Mouse (Mus musculus) monocyte, adult 2 months (primary cell): ENCODE results near the gene Dsp.

ENCODE experiments used
- DNase-seq, 2 experiments: peaks; one replicate each; pipeline ENCODE4 v3.0.0; 2022; ENCODE audit warnings: low spot score in 2 of 2, low read depth in 1 of 2

Gene Dsp

GRCm38 (mm10) chr13:38170707-38171144 lies 19.6 kb downstream of the Dsp start:
- no peak for DNase-seq

GRCm38 (mm10) chr13:38193406-38193805 lies 42.3 kb downstream of the Dsp start:
- DNase-seq: no peak

- no peak for DNase-seq
Observed at GRCm38 (mm10) chr13:38201413-38201812, 50.3 kb downstream of the Dsp start.

GRCm38 (mm10) chr13:38204171-38204570 lies 53.1 kb downstream of the Dsp start:
- DNase-seq: no peak

- peak; percentile 52 to 79 for DNase-seq
Observed at GRCm38 (mm10) chr13:38204702-38205482, 53.8 kb downstream of the Dsp start, which contains the start of gene Snrnp48. Snrnp48 (plus strand) TSS chr13:38204938.

GRCm38 (mm10) chr13:38211122-38211521 lies 60.0 kb downstream of the Dsp start:
- DNase-seq: no peak

GRCm38 (mm10) chr13:38218686-38219085 lies 67.6 kb downstream of the Dsp start:
- no peak for DNase-seq

GRCm38 (mm10) chr13:38220331-38220730 lies 69.2 kb downstream of the Dsp start:
- no peak for DNase-seq

- no peak for DNase-seq
Observed at GRCm38 (mm10) chr13:38230177-38230821, 79.2 kb downstream of the Dsp start.

GRCm38 (mm10) chr13:38232411-38232810 lies 81.3 kb downstream of the Dsp start:
- no peak for DNase-seq

GRCm38 (mm10) chr13:38232856-38233625 lies 81.9 kb downstream of the Dsp start:
- DNase-seq: no peak

GRCm38 (mm10) chr13:38234651-38235050 lies 83.6 kb downstream of the Dsp start:
- no peak for DNase-seq

- DNase-seq: no peak
Observed at GRCm38 (mm10) chr13:38235370-38235769, 84.3 kb downstream of the Dsp start.

GRCm38 (mm10) chr13:38248151-38248550 lies 97.1 kb downstream of the Dsp start:
- DNase-seq: no peak
